Mouse (Mus musculus) ES-Bruce4 (cell line): ENCODE results near the gene Htr5b.

Experiments
- CTCF ChIP-seq: IDR thresholded peaks from one replicate; pipeline ENCODE4 v1.8.1; 2011; ENCODE audit warnings: low read depth, low read length
- POLR2A ChIP-seq: IDR thresholded peaks from one replicate; pipeline ENCODE4 v1.8.1; 2011; ENCODE audit warnings: low read length; ENCODE audit not compliant: insufficient read depth

- TF ChIP-seq CTCF (no peak), POLR2A (no peak)
These were observed 60.0 kb downstream of the Htr5b start for GRCm38 (mm10) chr1:121468271-121468670.
